Mouse (Mus musculus): ENCODE results near the gene Pskh1. TPM values are rescaled to one million over a fixed set of nuclear protein-coding genes. Genes with fewer than 3 reads are reported as not detected.
A peak's percentile ranks its signal among the peaks of the same experiment; 100 is the strongest.

Pskh1 gene
- 10 to 100 TPM in 1 of 4 experiments, 1 to 10 TPM in 3; 8.5 to 11.2 (median 9.1) TPM for total RNA-seq (2022)

GRCm38 (mm10) chr8:105900180-105900940 is at the start of gene Pskh1:
Gene Pskh1, plus strand, starts transcription at chr8:105900441.
- DNase-seq (ENCODE audit: low spot score in 2 of 2): peak; percentile 86 to 90

- no peak for DNase-seq (ENCODE audit: low spot score in 2 of 2)
Measured at GRCm38 (mm10) chr8:105850611-105851010, 49.6 kb upstream of the Pskh1 start.

GRCm38 (mm10) chr8:105851651-105852143 is 48.5 kb upstream of the Pskh1 start:
- DNase-seq (ENCODE audit: low spot score in 2 of 2): peak; percentile 75 to 83

- DNase-seq (ENCODE audit: low spot score in 2 of 2): no peak
Measured at GRCm38 (mm10) chr8:105852146-105852729, 48.0 kb upstream of the Pskh1 start.

- DNase-seq (ENCODE audit: low spot score in 2 of 2): no peak
Measured at GRCm38 (mm10) chr8:105853178-105853577, 47.1 kb upstream of the Pskh1 start, which contains the start of gene Cenpt. Gene Cenpt, minus strand, starts transcription at chr8:105853278.

GRCm38 (mm10) chr8:105854303-105854702 is 45.9 kb upstream of the Pskh1 start:
- DNase-seq (ENCODE audit: low spot score in 2 of 2): no peak

GRCm38 (mm10) chr8:105854715-105855216 is 45.5 kb upstream of the Pskh1 start, which contains the start of gene Thap11:
Gene Thap11, plus strand, starts transcription at chr8:105855132.
- DNase-seq (ENCODE audit: low spot score in 2 of 2): peak; percentile 84 to 86

- peak; percentile 39 to 46 for DNase-seq (ENCODE audit: low spot score in 2 of 2)
Measured at GRCm38 (mm10) chr8:105855248-105856167, 44.7 kb upstream of the Pskh1 start.

GRCm38 (mm10) chr8:105856168-105856835 is 43.9 kb upstream of the Pskh1 start:
- DNase-seq (ENCODE audit: low spot score in 2 of 2): no peak

- DNase-seq (ENCODE audit: low spot score in 2 of 2): no peak
Measured at GRCm38 (mm10) chr8:105858495-105858894, 41.7 kb upstream of the Pskh1 start.

GRCm38 (mm10) chr8:105859314-105859713 is 40.9 kb upstream of the Pskh1 start:
- no peak for DNase-seq (ENCODE audit: low spot score in 2 of 2)

- DNase-seq (ENCODE audit: low spot score in 2 of 2): peak; percentile 78 to 96
Measured at GRCm38 (mm10) chr8:105860143-105860981, 39.9 kb upstream of the Pskh1 start, which contains the start of gene Nutf2. Gene Nutf2, plus strand, starts transcription at chr8:105860580.

GRCm38 (mm10) chr8:105861951-105862350 is 38.3 kb upstream of the Pskh1 start:
- no peak for DNase-seq (ENCODE audit: low spot score in 2 of 2)

- DNase-seq (ENCODE audit: low spot score in 2 of 2): no peak
Measured at GRCm38 (mm10) chr8:105866364-105867029, 33.7 kb upstream of the Pskh1 start.

- no peak for DNase-seq (ENCODE audit: low spot score in 2 of 2)
Measured at GRCm38 (mm10) chr8:105874301-105874700, 25.9 kb upstream of the Pskh1 start.

- peak in 1 of 2 experiments; percentile 90 for DNase-seq (ENCODE audit: low spot score in 2 of 2)
Measured at GRCm38 (mm10) chr8:105880754-105881520, 19.3 kb upstream of the Pskh1 start, which contains the start of gene Edc4. Gene Edc4, plus strand, starts transcription at chr8:105880881.

GRCm38 (mm10) chr8:105889756-105890465 is 10.3 kb upstream of the Pskh1 start:
- no peak for DNase-seq (ENCODE audit: low spot score in 2 of 2)

- DNase-seq (ENCODE audit: low spot score in 2 of 2): no peak
Measured at GRCm38 (mm10) chr8:105890870-105891269, 9.4 kb upstream of the Pskh1 start.
